Mouse (Mus musculus) intestine, embryonic 14.5 days (tissue): Measurements from ENCODE around the gene Hsd3b5. TPM values are rescaled to one million over a fixed set of nuclear protein-coding genes. Genes with fewer than 3 reads are reported as not detected.
A peak's percentile ranks its signal among the peaks of the same experiment; 100 is the strongest.
"Not testable (repeated sequence)": the region's sequence is repeated elsewhere in the genome, so short reads cannot be mapped to it uniquely, and the experiment has no call there.

ENCODE experiments used
- ATAC-seq: fragments of 200-750 bp; cut with Nextera tagmentation; replicated peaks from 2 replicates; pipeline ENCODE4 v1.8.0; 2017; ENCODE audit warnings: low read depth, moderate number of reproducible peaks, moderate TSS enrichment, moderate library complexity; ENCODE audit not compliant: low FRiP score, low TSS enrichment
- DNase-seq: peaks from one replicate; pipeline ENCODE4 v3.0.0-alpha.2; 2018; ENCODE audit warnings: low spot score
- H3K27ac ChIP-seq: fragments of 300-500 bp; sonication (generic); 2 replicates; pipeline ENCODE4 v1.5.1; 2014; ENCODE audit warnings: low read depth, mild to moderate bottlenecking, control low read depth
- H3K27me3 ChIP-seq: fragments of 300-500 bp; sonication (generic); replicated peaks from 2 replicates; pipeline ENCODE4 v1.6.1; 2014; ENCODE audit warnings: low read length, control low read depth; ENCODE audit not compliant: control insufficient read depth, insufficient read depth
- H3K36me3 ChIP-seq: fragments of 300-500 bp; sonication (generic); 2 replicates; pipeline ENCODE4 v1.6.1; 2014; ENCODE audit warnings: low read length, control low read depth; ENCODE audit not compliant: control insufficient read depth, insufficient read depth
- H3K4me1 ChIP-seq: fragments of 300-500 bp; sonication (generic); replicated peaks from 2 replicates; pipeline ENCODE4 v1.6.1; 2014; ENCODE audit warnings: low read length, control low read depth, mixed read lengths; ENCODE audit not compliant: control insufficient read depth, insufficient read depth
- H3K4me2 ChIP-seq: fragments of 300-500 bp; sonication (generic); 2 replicates; pipeline ENCODE4 v1.6.1; 2014; ENCODE audit warnings: low read length
- H3K4me3 ChIP-seq: fragments of 300-500 bp; sonication (generic); 2 replicates; pipeline ENCODE4 v1.5.1; 2014; ENCODE audit warnings: low read depth, low read length, control low read depth, mixed read lengths
- H3K9ac ChIP-seq: fragments of 300-500 bp; sonication (generic); 2 replicates; pipeline ENCODE4 v1.6.1; 2014; ENCODE audit warnings: mild to moderate bottlenecking, low read length
- H3K9me3 ChIP-seq: fragments of 300-500 bp; sonication (generic); 2 replicates; pipeline ENCODE4 v1.6.1; 2016; ENCODE audit warnings: low read length, control low read depth; ENCODE audit not compliant: control insufficient read depth
- WGBS: fragments of 180-500 bp; shearing (Covaris S2); extraction: QIAGEN DNeasy Blood & Tissue Kit; methylation state at CpG from one replicate; pipeline ENCODE4 v1.1.7; 2014; 5-methylcytosine and 5-hydroxymethylcytosine counted together
- polyA plus RNA-seq: library from polyadenylated mRNA; unstranded; fragments of >200 nt; fragmentation: Nextera tagmentation; extraction: Ambion mirVana; gene quantifications from 2 replicates; pipeline ENCODE4 v1.2.1, GENCODE M21; 2014

The Hsd3b5 gene
- polyA plus RNA-seq, 1 experiment from 2014 or later, result not detected

DNA sequence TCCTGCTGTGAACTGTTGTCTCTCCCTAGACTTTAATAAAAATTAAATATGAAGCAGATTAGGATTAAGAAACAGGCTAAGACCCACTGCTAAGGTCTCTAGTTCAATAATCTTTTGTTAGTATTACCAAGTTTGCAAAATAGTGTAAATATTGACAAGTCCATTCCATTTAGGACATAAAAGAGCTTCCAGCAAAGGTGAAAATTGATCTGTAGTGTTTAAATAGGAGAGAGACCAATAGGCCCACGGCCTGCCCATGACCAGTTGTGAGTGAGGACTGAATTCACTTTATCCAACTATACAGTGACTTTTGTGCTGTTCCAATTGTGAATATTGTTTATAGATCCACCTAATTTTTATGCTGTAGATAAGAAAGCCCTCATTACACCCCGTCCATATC lies 42.3 kb downstream of the Hsd3b5 start:
- ATAC-seq (no peak), DNase-seq (no peak)
- Histone ChIP-seq H3K4me2 (no peak overlapping the region), H3K4me1 (no peaks in the 10 kb centered on the region), H3K4me3 (no peak overlapping the region), H3K27ac (no peak overlapping the region), H3K9ac (no peak overlapping the region), H3K27me3 (no peaks in the 10 kb centered on the region), H3K9me3 (no peaks in the 10 kb centered on the region), H3K36me3 (no peaks in the 10 kb centered on the region)
- whole genome bisulfite sequencing, result 81% methylated on average over 2 of the region's 2 CpGs

DNA sequence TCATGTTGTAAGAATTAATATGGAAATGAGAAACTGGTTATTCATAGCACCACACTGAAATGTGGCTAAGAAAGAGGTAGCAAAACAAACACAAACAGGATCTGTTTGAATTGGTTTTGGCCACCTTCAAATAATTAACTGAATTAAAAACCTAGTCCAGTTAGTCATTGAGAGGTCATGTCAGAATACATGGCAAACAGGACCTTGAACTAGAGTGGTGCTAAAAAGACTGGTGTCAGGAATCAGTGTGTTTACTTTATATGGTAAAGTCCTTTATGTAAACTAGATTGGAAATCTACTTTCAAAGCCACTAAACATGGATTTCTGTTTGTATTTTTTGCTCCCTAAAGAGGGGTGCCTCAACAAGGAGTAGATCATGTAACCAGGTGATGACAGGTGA lies 47.4 kb downstream of the Hsd3b5 start:
- not testable (repeated sequence) for ATAC-seq

DNA sequence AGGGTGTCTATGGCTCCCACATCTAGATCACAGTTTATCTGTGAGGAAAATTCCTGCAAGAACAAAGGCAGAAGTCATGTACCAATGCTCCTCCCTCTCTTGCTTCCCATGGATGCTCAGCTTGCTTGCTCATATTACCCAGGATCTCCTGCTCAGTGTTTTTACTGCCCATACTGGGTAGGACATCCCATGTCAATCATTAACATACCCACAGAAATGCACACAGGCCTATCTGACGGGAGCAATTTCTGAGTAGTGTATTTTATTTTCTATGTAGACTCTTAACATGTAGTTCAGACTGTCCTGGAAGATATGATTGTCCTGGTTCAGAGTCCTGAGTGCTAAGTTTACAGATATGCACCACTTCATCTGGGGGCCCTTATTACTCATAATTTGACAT lies 47.9 kb downstream of the Hsd3b5 start:
- not testable (repeated sequence) for ATAC-seq, H3K4me2 ChIP-seq, H3K4me1 ChIP-seq, H3K27me3 ChIP-seq, H3K36me3 ChIP-seq, H3K27ac ChIP-seq, H3K9ac ChIP-seq, H3K9me3 ChIP-seq, DNase-seq, H3K4me3 ChIP-seq
- no CpG with 5 or more reads among the region's 1 CpGs for WGBS

More for the DNA sequence above, 47.4 kb downstream of the Hsd3b5 start:
- not testable (repeated sequence) for H3K4me2 ChIP-seq, H3K4me3 ChIP-seq, H3K27ac ChIP-seq, H3K9ac ChIP-seq, DNase-seq, H3K9me3 ChIP-seq, H3K4me1 ChIP-seq, H3K36me3 ChIP-seq, H3K27me3 ChIP-seq

DNA sequence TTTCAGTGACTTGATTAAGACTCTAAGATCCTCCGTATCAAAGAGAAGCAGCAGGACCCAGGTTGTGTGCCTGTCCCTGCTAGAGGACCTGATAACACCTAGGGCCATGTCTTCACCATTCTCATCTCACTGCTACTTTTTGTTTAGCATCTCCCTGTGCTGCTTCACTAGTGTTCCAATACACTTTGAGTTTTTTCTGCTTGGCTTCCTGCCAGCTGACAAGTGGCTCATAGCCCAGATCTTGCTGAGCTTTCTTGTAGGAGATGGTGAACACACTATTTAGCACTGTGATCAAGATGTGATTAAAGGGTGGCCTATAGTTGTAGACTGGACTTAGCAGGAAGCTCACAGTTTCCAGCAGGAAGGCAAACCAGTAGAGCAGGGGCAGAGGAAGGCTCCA lies 49.0 kb downstream of the Hsd3b5 start:
- no CpG with 5 or more reads among the region's 1 CpGs for WGBS
- H3K4me2 ChIP-seq, ATAC-seq: not testable (repeated sequence)

More for the DNA sequence above, 49.0 kb downstream of the Hsd3b5 start:
- H3K4me3 ChIP-seq, H3K9me3 ChIP-seq, H3K27ac ChIP-seq, H3K36me3 ChIP-seq, H3K27me3 ChIP-seq, H3K4me1 ChIP-seq, H3K9ac ChIP-seq: not testable (repeated sequence)
- DNase-seq, result peak; percentile 51

Other genes with a start within 250 kb of the Hsd3b5 start
- 9.9 and 11.5 TPM in 2 replicates for gene Zfp697, start 247.8 kb downstream of the Hsd3b5 start, polyA plus RNA-seq
- not detected in 2 replicates for gene Gm4450, start 173.1 kb downstream of the Hsd3b5 start, polyA plus RNA-seq
- gene Hsd3b4, start 119.7 kb downstream of the Hsd3b5 start, polyA plus RNA-seq, result not detected in 2 replicates
- gene Gm10681, start 41.4 kb downstream of the Hsd3b5 start, polyA plus RNA-seq, result not detected in 2 replicates
- 0.07 and 0.18 TPM in 2 replicates for gene Hsd3b2, start 94.3 kb upstream of the Hsd3b5 start, polyA plus RNA-seq
- 0.48 and 0.83 TPM in 2 replicates for gene Hsd3b3, start 132.9 kb upstream of the Hsd3b5 start, polyA plus RNA-seq
- gene Hsd3b6, start 184.2 kb upstream of the Hsd3b5 start, polyA plus RNA-seq, result 1.1 and 1.3 TPM in 2 replicates
- 0.15 and 0.17 TPM in 2 replicates for gene Hsd3b1, start 229.5 kb upstream of the Hsd3b5 start, polyA plus RNA-seq